Mouse (Mus musculus) forebrain, embryonic 16.5 days (tissue): ENCODE data around the gene Sf3b3. TPM values are rescaled to one million over a fixed set of nuclear protein-coding genes. Genes with fewer than 3 reads are reported as not detected.
A peak's percentile ranks its signal among the peaks of the same experiment; 100 is the strongest.
"Not testable (repeated sequence)": the region's sequence is repeated elsewhere in the genome, so short reads cannot be mapped to it uniquely, and the experiment has no call there.

ENCODE experiments used
- ATAC-seq: fragments of 200-750 bp; cut with Nextera tagmentation; 2 replicates; pipeline ENCODE4 v1.8.0; 2017; ENCODE audit warnings: mild to moderate bottlenecking, moderate library complexity
- H3K27ac ChIP-seq: fragments of 300-500 bp; sonication (generic); 2 replicates; pipeline ENCODE4 v1.5.1; 2014; ENCODE audit warnings: low read length, control low read depth
- H3K27me3 ChIP-seq: fragments of 300-500 bp; sonication (generic); replicated peaks from 2 replicates; pipeline ENCODE4 v1.6.1; 2014; ENCODE audit warnings: low read length; ENCODE audit not compliant: control insufficient read depth, insufficient read depth
- H3K36me3 ChIP-seq: fragments of 300-500 bp; sonication (generic); 2 replicates; pipeline ENCODE4 v1.6.1; 2014; ENCODE audit not compliant: control insufficient read depth, insufficient read depth
- H3K4me1 ChIP-seq: fragments of 300-500 bp; sonication (generic); replicated peaks from 2 replicates; pipeline ENCODE4 v1.6.1; 2014; ENCODE audit warnings: low read length; ENCODE audit not compliant: control insufficient read depth, insufficient read depth
- H3K4me2 ChIP-seq: fragments of 300-500 bp; sonication (generic); 2 replicates; pipeline ENCODE4 v1.6.1; 2014; ENCODE audit warnings: mild to moderate bottlenecking, low read length, control low read depth
- H3K4me3 ChIP-seq: fragments of 300-500 bp; sonication (generic); replicated peaks from 2 replicates; pipeline ENCODE4 v1.5.1; 2014; ENCODE audit warnings: mild to moderate bottlenecking, low read length, control low read depth
- H3K9ac ChIP-seq: fragments of 300-500 bp; sonication (generic); replicated peaks from 2 replicates; pipeline ENCODE4 v1.6.1; 2014; ENCODE audit warnings: low read depth, low read length, control low read depth
- H3K9me3 ChIP-seq: fragments of 300-500 bp; sonication (generic); 2 replicates; pipeline ENCODE4 v1.6.1; 2016; ENCODE audit warnings: low read length; ENCODE audit not compliant: control insufficient read depth
- WGBS: fragments of 180-500 bp; shearing (Covaris S2); extraction: QIAGEN DNeasy Blood & Tissue Kit; methylation state at CpG from one replicate; pipeline ENCODE4 v1.1.7; 2014; 5-methylcytosine and 5-hydroxymethylcytosine counted together
- polyA plus RNA-seq: library from polyadenylated mRNA; unstranded; fragments of >200 nt; fragmentation: Nextera tagmentation; extraction: Ambion mirVana; gene quantifications from 2 replicates; pipeline ENCODE4 v1.2.1, GENCODE M21; 2015

Gene Sf3b3
- polyA plus RNA-seq, 1 experiment from 2014 or later = 124 TPM

DNA sequence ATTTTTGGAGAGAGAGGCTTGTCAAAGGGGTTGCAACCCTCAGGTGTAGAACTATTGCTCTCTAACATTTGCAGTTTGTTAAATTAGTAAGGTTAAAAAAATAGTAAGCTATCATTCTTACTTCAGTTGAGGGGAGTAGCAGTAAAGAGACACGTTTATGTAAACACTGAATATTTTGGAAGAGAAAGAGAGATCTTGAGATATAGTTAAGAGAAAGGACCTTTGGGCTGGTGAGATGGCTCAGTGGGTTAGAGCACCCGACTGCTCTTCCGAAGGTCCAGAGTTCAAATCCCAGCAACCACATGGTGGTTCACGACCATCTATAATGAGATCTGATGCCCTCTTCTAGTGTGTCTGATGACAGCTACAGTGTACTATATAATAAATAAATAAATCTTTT, 9.5 kb upstream of the Sf3b3 start:
- not testable (repeated sequence) for H3K9me3 ChIP-seq, H3K4me1 ChIP-seq, H3K4me3 ChIP-seq, H3K27ac ChIP-seq, ATAC-seq, H3K27me3 ChIP-seq, H3K9ac ChIP-seq, H3K4me2 ChIP-seq
- peaks cover 62% of the 10 kb centered on the region for H3K36me3 ChIP-seq
- WGBS = 96% methylated on average over 4 of the region's 4 CpGs

GRCm38 (mm10) chr8:110851186-110851585, 4.6 kb upstream of the Sf3b3 start:
- no peak overlapping the region for H3K4me3 ChIP-seq
- H3K4me1 ChIP-seq = peaks cover 9% of the 10 kb centered on the region
- WGBS = 95% methylated on average over 10 of the region's 10 CpGs
- H3K27me3 ChIP-seq = no peaks in the 10 kb centered on the region
- peaks cover 37% of the 10 kb centered on the region for H3K36me3 ChIP-seq
- ATAC-seq = no peak
- H3K4me2 ChIP-seq = no peak overlapping the region
- H3K27ac ChIP-seq = no peak overlapping the region
- no peaks in the 10 kb centered on the region for H3K9me3 ChIP-seq
- H3K9ac ChIP-seq = no peak overlapping the region

- Histone ChIP-seq H3K9me3 (no peaks in the 10 kb centered on the region), H3K27me3 (no peaks in the 10 kb centered on the region), H3K27ac (no peak overlapping the region), H3K4me1 (peaks cover 23% of the 10 kb centered on the region), H3K9ac (peak overlapping the region; percentile 90; the same call in 1 of the 2 replicates), H3K36me3 (peaks cover 21% of the 10 kb centered on the region), H3K4me3 (peak overlapping the region; percentile 96), H3K4me2 (peak overlapping the region; percentile 96)
- 61% methylated on average over 14 of the region's 14 CpGs for WGBS
- no peak for ATAC-seq
Measured at GRCm38 (mm10) chr8:110847645-110848495, 1.3 kb upstream of the Sf3b3 start.

GRCm38 (mm10) chr8:110847171-110847549, 573 bp upstream of the Sf3b3 start:
- Histone ChIP-seq H3K9me3 (no peaks in the 10 kb centered on the region), H3K4me2 (peak overlapping the region; percentile 96), H3K4me1 (peaks cover 23% of the 10 kb centered on the region), H3K27ac (peak overlapping the region; percentile 82), H3K9ac (peak overlapping the region; percentile 90), H3K4me3 (peak overlapping the region; percentile 96), H3K36me3 (peaks cover 27% of the 10 kb centered on the region), H3K27me3 (no peaks in the 10 kb centered on the region)
- 2% methylated on average over 13 of the region's 13 CpGs for WGBS
- ATAC-seq = peak; percentile 47

- H3K4me3 ChIP-seq = peak overlapping the region; percentile 96
- H3K4me1 ChIP-seq = peaks cover 23% of the 10 kb centered on the region
- peak overlapping the region; percentile 90 for H3K9ac ChIP-seq
- H3K27me3 ChIP-seq = no peaks in the 10 kb centered on the region
- H3K9me3 ChIP-seq = no peaks in the 10 kb centered on the region
- no peak for ATAC-seq
- H3K36me3 ChIP-seq = peaks cover 27% of the 10 kb centered on the region
- peak overlapping the region; percentile 82; the same call in 1 of the 2 replicates for H3K27ac ChIP-seq
- peak overlapping the region; percentile 96 for H3K4me2 ChIP-seq
- 12% methylated on average over 17 of the region's 17 CpGs for WGBS
Measured at GRCm38 (mm10) chr8:110845821-110846404, 674 bp downstream of the Sf3b3 start.

- ATAC-seq = no peak
- no peak overlapping the region for H3K9ac ChIP-seq
Measured at GRCm38 (mm10) chr8:110844941-110845340, 1.6 kb downstream of the Sf3b3 start.

DNA sequence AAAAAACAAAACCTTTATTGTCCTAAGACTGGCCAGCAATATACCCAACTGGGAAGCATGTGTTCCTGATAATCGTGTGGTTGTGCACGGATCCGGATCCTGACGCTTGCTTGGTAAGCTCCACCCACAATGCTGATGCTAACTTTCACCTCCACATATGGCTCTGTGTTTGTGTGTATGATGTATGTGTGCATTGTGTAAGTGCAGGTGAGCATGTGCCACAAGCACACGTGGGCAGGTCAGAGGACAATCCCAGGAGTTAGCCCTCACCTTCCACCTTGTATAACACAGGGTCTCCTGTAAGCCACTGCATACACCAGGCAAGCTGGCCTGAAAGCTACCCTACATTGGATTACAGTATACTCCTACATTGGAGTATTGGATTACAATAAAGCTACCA, 3.4 kb downstream of the Sf3b3 start:
- ATAC-seq = no peak
- H3K9ac ChIP-seq = no peak overlapping the region
- no peak overlapping the region for H3K4me2 ChIP-seq
- H3K27me3 ChIP-seq = no peaks in the 10 kb centered on the region
- peaks cover 44% of the 10 kb centered on the region for H3K36me3 ChIP-seq
- WGBS = 85% methylated on average over 5 of the region's 5 CpGs
- H3K27ac ChIP-seq = no peak overlapping the region
- H3K4me3 ChIP-seq = no peak overlapping the region
- H3K9me3 ChIP-seq = no peaks in the 10 kb centered on the region
- peaks cover 23% of the 10 kb centered on the region for H3K4me1 ChIP-seq

More at GRCm38 (mm10) chr8:110844941-110845340, 1.6 kb downstream of the Sf3b3 start:
- Histone ChIP-seq H3K36me3 (peaks cover 31% of the 10 kb centered on the region), H3K4me1 (peaks cover 23% of the 10 kb centered on the region), H3K4me3 (no peak overlapping the region), H3K4me2 (no peak overlapping the region), H3K27ac (no peak overlapping the region), H3K27me3 (no peaks in the 10 kb centered on the region), H3K9me3 (no peaks in the 10 kb centered on the region)
- 80% methylated on average over 3 of the region's 3 CpGs for WGBS

DNA sequence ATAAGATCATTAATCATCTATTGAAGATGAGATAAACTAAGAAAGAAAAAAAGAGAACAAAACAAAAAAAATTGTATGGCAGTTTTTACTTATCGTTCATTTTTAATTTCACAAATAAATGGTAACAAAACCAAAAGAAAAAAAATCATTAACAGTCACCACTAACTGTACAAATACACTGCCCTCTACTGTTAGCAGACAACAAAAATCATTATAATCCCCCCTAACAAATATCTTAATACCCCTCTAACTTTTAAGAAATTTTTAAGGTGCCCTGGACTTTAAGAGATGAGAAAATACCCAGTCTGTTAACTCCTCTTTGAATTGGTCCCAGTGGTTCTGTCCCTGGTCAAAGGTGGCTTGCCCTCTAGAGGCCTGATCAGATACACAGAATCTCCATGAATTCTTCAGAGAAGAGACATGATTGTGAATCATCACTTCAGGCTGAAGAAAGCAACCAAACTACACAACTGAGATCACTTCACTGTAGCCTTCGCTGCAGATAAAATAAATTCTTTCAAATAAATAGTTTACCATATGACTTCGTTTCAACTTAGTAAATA, 4.5 kb downstream of the Sf3b3 start:
- no peak overlapping the region for H3K4me3 ChIP-seq
- H3K9ac ChIP-seq = no peak overlapping the region
- H3K4me2 ChIP-seq = no peak overlapping the region
- H3K27me3 ChIP-seq = no peaks in the 10 kb centered on the region
- WGBS = 89% methylated on average over 3 of the region's 3 CpGs
- ATAC-seq = no peak
- H3K36me3 ChIP-seq = peaks cover 49% of the 10 kb centered on the region
- H3K4me1 ChIP-seq = peaks cover 14% of the 10 kb centered on the region
- H3K9me3 ChIP-seq = no peaks in the 10 kb centered on the region
- no peak overlapping the region for H3K27ac ChIP-seq

- Histone ChIP-seq H3K27me3 (no peaks in the 10 kb centered on the region), H3K9me3 (no peaks in the 10 kb centered on the region), H3K4me2 (no peak overlapping the region), H3K4me1 (no peaks in the 10 kb centered on the region), H3K9ac (no peak overlapping the region), H3K27ac (no peak overlapping the region), H3K4me3 (no peak overlapping the region), H3K36me3 (peaks cover 56% of the 10 kb centered on the region)
- WGBS = 90% methylated on average over 3 of the region's 3 CpGs
- ATAC-seq = no peak
Measured at GRCm38 (mm10) chr8:110831956-110832355, 14.6 kb downstream of the Sf3b3 start.
